Mouse (Mus musculus) midbrain, embryonic 12.5 days (tissue): ENCODE results near the gene Gm43517. TPM values are rescaled to one million over a fixed set of nuclear protein-coding genes. Genes with fewer than 3 reads are reported as not detected.
A peak's percentile ranks its signal among the peaks of the same experiment; 100 is the strongest.

ENCODE experiments used
- ATAC-seq: fragments of 200-750 bp; cut with Nextera tagmentation; 2 replicates; pipeline ENCODE4 v1.8.0; 2017; ENCODE audit warnings: low read depth, moderate TSS enrichment, moderate library complexity; ENCODE audit not compliant: low FRiP score
- H3K27ac ChIP-seq: fragments of 300-500 bp; sonication (generic); replicated peaks from 2 replicates; pipeline ENCODE4 v1.5.1; 2016; ENCODE audit warnings: mild to moderate bottlenecking
- H3K27me3 ChIP-seq: fragments of 300-500 bp; sonication (generic); 2 replicates; pipeline ENCODE4 v1.6.1; 2016; ENCODE audit warnings: mild to moderate bottlenecking
- H3K36me3 ChIP-seq: fragments of 300-500 bp; sonication (generic); 2 replicates; pipeline ENCODE4 v1.6.1; 2016
- H3K4me1 ChIP-seq: fragments of 300-500 bp; sonication (generic); 2 replicates; pipeline ENCODE4 v1.6.1; 2016
- H3K4me2 ChIP-seq: fragments of 300-500 bp; sonication (generic); replicated peaks from 2 replicates; pipeline ENCODE4 v1.6.1; 2016; ENCODE audit warnings: mild to moderate bottlenecking, moderate library complexity
- H3K4me3 ChIP-seq: fragments of 300-500 bp; sonication (generic); 2 replicates; pipeline ENCODE4 v1.5.1; 2016; ENCODE audit warnings: mild to moderate bottlenecking
- H3K9ac ChIP-seq: fragments of 300-500 bp; sonication (generic); replicated peaks from 2 replicates; pipeline ENCODE4 v1.6.1; 2016; ENCODE audit warnings: mild to moderate bottlenecking, moderate library complexity
- H3K9me3 ChIP-seq: fragments of 300-500 bp; sonication (generic); 2 replicates; pipeline ENCODE4 v1.6.1; 2016; ENCODE audit warnings: mild to moderate bottlenecking
- WGBS: fragments of 180-500 bp; shearing (Covaris S2); methylation state at CpG from one replicate; pipeline ENCODE4 v1.1.7; 2016; 5-methylcytosine and 5-hydroxymethylcytosine counted together
- polyA plus RNA-seq: library from polyadenylated mRNA; unstranded; fragments of >200 nt; fragmentation: Nextera tagmentation; extraction: Ambion mirVana; gene quantifications from 2 replicates; pipeline ENCODE4 v1.2.1, GENCODE M21; 2016

The Gm43517 gene
- polyA plus RNA-seq, 1 experiment from 2014 or later = 0.28 TPM

DNA sequence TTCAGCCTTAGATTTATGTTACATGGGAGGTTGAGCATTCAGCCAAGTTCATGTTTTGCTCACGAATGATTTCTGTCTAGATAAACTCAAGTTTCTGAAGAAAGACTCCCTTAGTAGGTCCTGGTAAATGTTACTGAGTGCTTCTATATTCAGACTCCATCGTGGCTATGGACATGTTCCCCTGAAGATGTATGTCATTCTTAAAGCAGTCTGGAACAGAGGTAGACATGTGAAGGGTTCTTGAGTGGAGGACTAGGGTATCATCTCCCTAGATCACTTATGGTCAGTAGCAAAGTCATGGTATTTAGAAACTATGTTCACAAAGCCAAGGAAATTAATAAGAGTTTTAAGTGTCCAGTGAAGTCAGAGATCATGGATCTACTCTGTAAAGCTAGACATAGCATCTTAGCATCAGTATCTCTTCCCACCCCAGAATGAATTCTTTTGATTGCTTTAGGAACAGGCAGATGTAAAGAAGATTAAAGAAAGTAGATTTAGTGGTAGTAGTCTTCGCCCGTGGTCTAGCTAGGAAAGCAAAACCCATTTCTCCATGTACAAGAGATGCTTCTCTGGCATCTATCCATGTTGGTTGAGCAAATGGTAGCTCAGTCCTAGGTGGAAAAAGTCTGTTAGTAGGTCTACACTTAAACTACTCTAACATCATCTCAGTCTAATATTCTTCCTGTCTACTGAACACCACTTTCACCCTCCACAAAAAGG lies 12.6 kb downstream of the Gm43517 start:
- no peak overlapping the region for H3K9ac ChIP-seq
- H3K4me1 ChIP-seq = peaks cover 9% of the 10 kb centered on the region; the same call in 1 of the 2 replicates
- no peak for ATAC-seq
- WGBS = 19% methylated on average over 4 of the region's 4 CpGs
- peaks cover 58% of the 10 kb centered on the region for H3K27me3 ChIP-seq
- H3K27ac ChIP-seq = no peak overlapping the region
- H3K9me3 ChIP-seq = no peaks in the 10 kb centered on the region
- H3K4me3 ChIP-seq = no peak overlapping the region
- H3K4me2 ChIP-seq = no peak overlapping the region
- no peaks in the 10 kb centered on the region for H3K36me3 ChIP-seq

DNA sequence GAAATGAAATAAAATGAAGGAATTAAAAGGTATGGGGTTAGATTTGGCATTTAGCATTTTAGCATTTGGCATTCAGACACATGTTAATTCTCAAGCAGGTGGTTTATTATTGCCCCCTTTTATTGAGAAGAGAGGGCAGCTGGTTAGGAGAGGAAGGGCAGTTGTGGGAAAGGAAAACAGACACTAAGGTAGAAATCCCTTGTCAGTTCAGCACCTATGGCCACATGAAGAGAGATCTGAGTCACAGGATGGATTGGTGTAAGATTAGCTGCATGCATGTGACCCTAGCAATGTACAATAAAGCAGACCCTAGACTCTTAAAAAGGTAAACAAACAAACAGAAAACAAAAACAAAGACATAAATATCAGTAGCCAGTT lies 13.2 kb downstream of the Gm43517 start:
- no peak overlapping the region for H3K4me3 ChIP-seq
- ATAC-seq = no peak

DNA sequence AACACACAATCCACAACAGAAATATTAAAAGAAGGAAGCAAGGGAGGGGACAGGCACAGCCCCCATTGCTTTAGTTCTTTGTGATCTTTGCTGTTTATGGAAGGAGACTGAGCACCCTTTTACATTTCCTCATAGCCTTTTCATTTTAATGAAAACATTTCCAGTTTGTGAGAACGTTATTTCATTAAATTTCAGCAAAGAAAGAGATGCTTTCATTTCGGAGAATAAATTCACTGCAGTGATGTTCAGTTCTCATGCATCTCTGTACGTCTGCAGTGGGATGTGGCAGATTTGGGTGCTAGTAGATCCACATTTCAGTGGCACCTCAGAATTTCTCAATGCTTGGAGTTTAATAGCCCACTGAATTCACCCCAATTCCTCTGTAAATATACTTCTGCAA lies 13.7 kb downstream of the Gm43517 start:
- Histone ChIP-seq H3K4me2 (no peak overlapping the region), H3K36me3 (no peaks in the 10 kb centered on the region), H3K27ac (no peak overlapping the region), H3K4me1 (peaks cover 9% of the 10 kb centered on the region; the same call in 1 of the 2 replicates), H3K9me3 (no peaks in the 10 kb centered on the region), H3K27me3 (peaks cover 64% of the 10 kb centered on the region), H3K9ac (no peak overlapping the region), H3K4me3 (no peak overlapping the region)
- no peak for ATAC-seq
- 16% methylated on average over 3 of the region's 3 CpGs for WGBS

More for the DNA sequence above, 13.2 kb downstream of the Gm43517 start:
- Histone ChIP-seq H3K4me2 (no peak overlapping the region), H3K4me1 (peaks cover 9% of the 10 kb centered on the region; the same call in 1 of the 2 replicates), H3K27me3 (peaks cover 62% of the 10 kb centered on the region), H3K27ac (no peak overlapping the region), H3K36me3 (no peaks in the 10 kb centered on the region), H3K9ac (no peak overlapping the region), H3K9me3 (no peaks in the 10 kb centered on the region)

DNA sequence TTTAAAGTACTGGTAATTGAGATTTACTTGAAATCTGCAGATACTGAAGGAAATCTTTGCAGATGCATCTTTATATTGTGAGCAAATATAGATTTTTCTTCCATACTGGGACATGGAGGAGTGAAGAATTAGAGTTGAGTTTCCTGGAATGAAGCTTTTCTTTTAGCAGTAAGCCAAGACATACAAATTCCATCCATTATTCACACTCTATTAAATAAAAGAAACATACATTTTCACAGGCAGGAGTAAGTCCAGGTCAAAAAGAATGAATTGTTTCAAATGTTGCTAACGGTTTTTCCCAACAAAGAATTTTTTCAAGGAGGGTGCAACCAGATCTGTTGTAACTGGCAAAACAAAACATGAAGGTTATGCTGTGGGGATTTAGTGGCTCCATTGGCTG lies 14.6 kb downstream of the Gm43517 start:
- peaks cover 9% of the 10 kb centered on the region; the same call in 1 of the 2 replicates for H3K4me1 ChIP-seq
- no peaks in the 10 kb centered on the region for H3K9me3 ChIP-seq
- no peak overlapping the region for H3K27ac ChIP-seq
- H3K9ac ChIP-seq = no peak overlapping the region
- no peak for ATAC-seq
- 0% methylated on average over 1 of the region's 1 CpGs for WGBS
- H3K4me3 ChIP-seq = no peak overlapping the region
- peaks cover 59% of the 10 kb centered on the region for H3K27me3 ChIP-seq
- H3K36me3 ChIP-seq = no peaks in the 10 kb centered on the region
- H3K4me2 ChIP-seq = no peak overlapping the region

DNA sequence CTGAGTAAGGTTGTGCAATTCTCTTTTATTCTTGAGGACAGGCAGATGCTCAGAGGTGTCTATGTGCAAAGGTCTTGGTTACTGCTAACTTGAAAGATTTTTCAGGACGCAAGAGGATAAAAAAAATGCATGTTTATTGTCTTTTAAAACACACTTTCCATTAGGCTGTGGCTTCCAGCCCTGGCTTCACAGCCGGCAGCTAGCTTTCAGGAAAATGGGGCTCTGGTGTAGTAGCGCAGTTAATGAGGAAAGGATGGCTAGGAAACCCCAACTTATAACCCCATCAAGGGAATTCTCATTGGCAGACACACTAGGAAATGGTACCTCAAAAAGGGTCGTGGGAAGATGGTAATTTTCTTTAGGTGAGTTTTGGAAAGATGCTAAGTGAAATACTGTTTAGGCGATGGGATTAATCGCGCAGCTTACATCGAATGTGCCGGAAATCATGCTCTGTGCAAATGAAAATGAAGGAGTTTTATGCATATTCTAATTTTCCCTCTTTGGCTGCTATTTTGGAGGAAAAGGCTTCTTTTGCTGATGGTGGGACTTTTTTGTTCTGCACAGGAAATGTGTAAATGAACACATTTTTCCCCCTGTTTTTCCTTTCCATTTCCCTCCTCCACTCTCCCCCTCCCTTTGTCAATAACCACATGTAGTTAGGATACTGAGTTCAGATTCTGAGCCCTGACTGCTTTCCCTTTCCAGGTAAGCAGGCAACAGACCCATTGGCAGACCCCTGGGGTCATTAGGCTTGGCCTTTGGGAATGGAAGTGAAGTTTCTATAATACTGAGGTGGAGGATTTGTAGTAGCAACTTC lies 15.3 kb downstream of the Gm43517 start:
- Histone ChIP-seq H3K36me3 (no peaks in the 10 kb centered on the region), H3K27ac (no peak overlapping the region), H3K9me3 (no peaks in the 10 kb centered on the region), H3K27me3 (peaks cover 56% of the 10 kb centered on the region), H3K4me1 (peaks cover 9% of the 10 kb centered on the region; the same call in 1 of the 2 replicates), H3K9ac (no peak overlapping the region), H3K4me2 (peak overlapping the region; percentile 87), H3K4me3 (no peak overlapping the region)
- WGBS = 2% methylated on average over 9 of the region's 9 CpGs
- 0 out of 2 replicates have a peak, but pooled peaks have one; percentile 17 for ATAC-seq

DNA sequence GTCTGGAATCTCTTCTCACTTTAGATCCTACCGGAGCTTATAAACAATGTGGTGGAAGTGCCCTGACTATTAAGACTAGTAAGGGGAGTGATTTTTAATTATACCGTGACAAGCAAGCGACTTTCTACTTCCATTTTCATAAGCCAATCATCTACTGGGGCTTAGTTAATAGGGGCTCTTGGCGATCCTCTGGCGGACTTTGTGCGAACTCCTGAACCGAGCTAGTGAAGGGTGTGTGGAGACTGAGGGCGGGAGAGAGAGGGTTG lies 15.8 kb downstream of the Gm43517 start:
- under 1% methylated on average over 8 of the region's 8 CpGs for WGBS
- peaks cover 9% of the 10 kb centered on the region; the same call in 1 of the 2 replicates for H3K4me1 ChIP-seq
- peaks cover 55% of the 10 kb centered on the region for H3K27me3 ChIP-seq
- peak; percentile 90; the same call in 1 of the 2 replicates for ATAC-seq
- no peaks in the 10 kb centered on the region for H3K36me3 ChIP-seq
- H3K9ac ChIP-seq = peak overlapping the region; percentile 66; the same call in 1 of the 2 replicates
- no peak overlapping the region for H3K27ac ChIP-seq
- peak overlapping the region; percentile 51 for H3K4me3 ChIP-seq
- peak overlapping the region; percentile 87 for H3K4me2 ChIP-seq
- H3K9me3 ChIP-seq = no peaks in the 10 kb centered on the region

DNA sequence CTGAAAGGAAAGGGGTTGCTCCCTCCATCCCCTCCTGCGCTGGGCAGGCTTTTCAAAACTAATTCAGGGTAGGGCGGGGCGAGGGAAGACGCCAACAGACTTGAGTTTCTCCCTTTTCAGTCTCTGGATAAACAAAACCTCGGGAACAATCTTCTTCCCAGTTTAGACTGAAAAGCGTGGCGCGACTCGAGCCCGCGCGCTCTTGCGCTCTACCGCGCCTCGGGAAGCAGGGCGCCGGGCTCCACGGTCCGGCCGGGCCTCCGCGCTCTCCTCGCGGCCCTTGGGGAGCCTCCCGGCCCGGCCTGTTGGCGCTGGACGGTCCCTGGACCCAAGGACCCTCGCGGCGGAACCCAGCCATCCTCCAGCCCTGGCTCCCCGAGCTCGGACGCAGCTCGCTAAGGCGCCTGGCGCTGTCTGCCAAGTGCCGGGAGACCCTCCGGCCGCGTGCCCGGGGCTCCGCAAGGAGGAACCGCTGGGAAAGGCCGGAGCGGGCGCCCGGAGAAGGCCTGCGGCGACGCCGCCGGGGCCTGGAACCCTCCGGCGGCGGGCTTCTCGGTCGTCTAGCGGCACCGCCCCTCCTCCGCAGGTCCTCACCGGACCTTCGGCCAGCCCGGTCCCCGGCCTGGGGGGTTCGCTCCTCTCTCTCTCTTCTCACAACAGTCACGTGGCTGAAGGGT lies 16.3 kb downstream of the Gm43517 start:
- Histone ChIP-seq H3K27ac (peak overlapping the region; percentile 46; the same call in 1 of the 2 replicates), H3K4me2 (peak overlapping the region; percentile 87), H3K9me3 (no peaks in the 10 kb centered on the region), H3K9ac (peak overlapping the region; percentile 66), H3K36me3 (no peaks in the 10 kb centered on the region), H3K4me3 (peak overlapping the region; percentile 51), H3K4me1 (peaks cover 9% of the 10 kb centered on the region; the same call in 1 of the 2 replicates), H3K27me3 (peaks cover 55% of the 10 kb centered on the region)
- peak; percentile 85 for ATAC-seq
- under 1% methylated on average over 68 of the region's 68 CpGs for WGBS

DNA sequence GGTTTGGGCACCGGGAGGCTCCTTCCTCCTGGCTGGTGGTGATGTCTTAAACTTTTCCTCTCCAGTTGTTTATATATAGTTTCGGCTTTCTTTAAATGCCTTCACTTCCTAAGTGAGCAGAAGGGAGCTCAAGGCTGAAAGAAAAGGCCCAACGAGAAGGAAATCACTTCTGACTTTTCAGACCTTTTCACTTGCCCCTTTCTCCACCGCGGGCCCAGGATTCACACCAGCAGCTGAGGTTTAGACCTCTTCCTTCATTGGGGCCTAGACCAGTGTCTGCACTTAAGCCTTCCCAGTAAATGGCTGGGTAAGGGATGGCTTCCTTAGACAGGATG lies 16.8 kb downstream of the Gm43517 start:
- peak overlapping the region; percentile 87 for H3K4me2 ChIP-seq
- peaks cover 9% of the 10 kb centered on the region; the same call in 1 of the 2 replicates for H3K4me1 ChIP-seq
- H3K36me3 ChIP-seq = no peaks in the 10 kb centered on the region
- H3K4me3 ChIP-seq = peak overlapping the region; percentile 51
- H3K27me3 ChIP-seq = peaks cover 53% of the 10 kb centered on the region
- H3K27ac ChIP-seq = peak overlapping the region; percentile 46; the same call in 1 of the 2 replicates
- WGBS = 0% methylated on average over 5 of the region's 5 CpGs
- H3K9me3 ChIP-seq = no peaks in the 10 kb centered on the region
- 0 out of 2 replicates have a peak, but pooled peaks have one; percentile 10 for ATAC-seq
- H3K9ac ChIP-seq = peak overlapping the region; percentile 66; the same call in 1 of the 2 replicates

DNA sequence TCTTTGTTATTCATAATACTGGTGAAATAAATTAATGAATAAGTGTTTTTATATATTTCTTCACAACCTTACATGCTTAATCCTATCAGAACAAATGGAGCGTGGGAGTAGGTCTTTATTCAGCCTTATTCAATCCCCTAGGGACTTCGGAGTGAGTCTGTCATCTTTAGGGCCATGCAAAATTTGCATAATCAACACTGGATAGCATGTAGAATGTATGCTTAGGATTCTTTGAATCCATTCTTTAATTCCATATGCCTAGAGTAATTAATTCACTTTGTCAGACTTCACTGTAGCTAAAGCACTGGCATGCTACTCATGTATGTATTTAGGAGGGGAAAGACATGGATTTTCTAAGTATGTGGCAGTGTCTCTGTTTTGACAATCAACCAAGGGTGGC lies 24.9 kb downstream of the Gm43517 start:
- no peak overlapping the region for H3K9ac ChIP-seq
- peak; percentile 81 for ATAC-seq
- no peak overlapping the region for H3K4me3 ChIP-seq
- H3K27ac ChIP-seq = no peak overlapping the region
- peaks cover 8% of the 10 kb centered on the region for H3K4me1 ChIP-seq
- peaks cover 32% of the 10 kb centered on the region for H3K27me3 ChIP-seq
- no peaks in the 10 kb centered on the region for H3K36me3 ChIP-seq
- no peak overlapping the region for H3K4me2 ChIP-seq
- no peaks in the 10 kb centered on the region for H3K9me3 ChIP-seq
- WGBS = 21% methylated on average over 2 of the region's 2 CpGs

DNA sequence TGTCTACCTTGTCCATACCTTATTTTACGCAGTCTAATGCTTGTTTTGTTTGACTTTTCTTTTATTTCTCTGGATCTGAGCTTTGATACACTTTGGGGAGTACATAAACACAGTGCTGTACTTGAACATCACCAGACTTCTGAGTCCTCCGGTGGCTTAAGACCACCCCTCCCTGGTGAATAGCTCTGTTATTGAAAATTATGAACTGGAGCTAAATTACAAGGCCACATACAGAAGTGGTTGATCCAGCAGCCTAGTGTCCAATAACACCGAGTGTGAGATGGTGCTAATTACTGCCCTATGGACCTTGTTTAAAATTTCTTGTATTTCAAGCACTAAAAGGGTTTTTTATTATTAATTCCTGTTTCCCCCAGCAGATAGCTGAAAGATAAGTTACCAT lies 33.0 kb downstream of the Gm43517 start:
- Histone ChIP-seq H3K9me3 (no peaks in the 10 kb centered on the region), H3K4me1 (no peaks in the 10 kb centered on the region; the same call in 1 of the 2 replicates), H3K36me3 (no peaks in the 10 kb centered on the region), H3K27me3 (peaks cover 4% of the 10 kb centered on the region; the same call in 1 of the 2 replicates), H3K4me2 (no peak overlapping the region), H3K9ac (no peak overlapping the region), H3K4me3 (no peak overlapping the region), H3K27ac (no peak overlapping the region)
- 88% methylated on average over 3 of the region's 3 CpGs for WGBS
- no peak for ATAC-seq
